Mouse (Mus musculus): Measurements from ENCODE around the gene Glce.

The Glce gene

DNA sequence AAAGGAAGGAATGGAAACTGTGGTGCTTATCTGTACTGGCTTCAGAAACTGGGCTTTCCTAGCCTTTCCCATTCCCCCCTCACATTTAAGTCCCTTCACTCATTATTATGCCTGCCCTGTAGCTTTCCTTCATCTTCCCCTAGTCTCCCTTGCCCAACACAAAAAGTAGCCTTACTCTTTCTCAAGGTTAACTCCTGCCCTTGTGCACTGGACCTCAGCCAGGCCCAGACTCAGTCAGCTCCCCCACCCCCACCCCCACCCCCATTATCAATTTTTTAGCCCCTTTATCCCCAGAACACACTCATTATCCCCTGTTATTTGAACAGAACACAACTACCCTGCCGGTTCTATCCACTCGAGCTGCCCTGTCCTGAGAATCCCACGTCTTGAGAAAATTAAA is 1.0 kb upstream of the Glce start:
- DNase-seq (ENCODE audit: low spot score in 2 of 2) = no peak

DNA sequence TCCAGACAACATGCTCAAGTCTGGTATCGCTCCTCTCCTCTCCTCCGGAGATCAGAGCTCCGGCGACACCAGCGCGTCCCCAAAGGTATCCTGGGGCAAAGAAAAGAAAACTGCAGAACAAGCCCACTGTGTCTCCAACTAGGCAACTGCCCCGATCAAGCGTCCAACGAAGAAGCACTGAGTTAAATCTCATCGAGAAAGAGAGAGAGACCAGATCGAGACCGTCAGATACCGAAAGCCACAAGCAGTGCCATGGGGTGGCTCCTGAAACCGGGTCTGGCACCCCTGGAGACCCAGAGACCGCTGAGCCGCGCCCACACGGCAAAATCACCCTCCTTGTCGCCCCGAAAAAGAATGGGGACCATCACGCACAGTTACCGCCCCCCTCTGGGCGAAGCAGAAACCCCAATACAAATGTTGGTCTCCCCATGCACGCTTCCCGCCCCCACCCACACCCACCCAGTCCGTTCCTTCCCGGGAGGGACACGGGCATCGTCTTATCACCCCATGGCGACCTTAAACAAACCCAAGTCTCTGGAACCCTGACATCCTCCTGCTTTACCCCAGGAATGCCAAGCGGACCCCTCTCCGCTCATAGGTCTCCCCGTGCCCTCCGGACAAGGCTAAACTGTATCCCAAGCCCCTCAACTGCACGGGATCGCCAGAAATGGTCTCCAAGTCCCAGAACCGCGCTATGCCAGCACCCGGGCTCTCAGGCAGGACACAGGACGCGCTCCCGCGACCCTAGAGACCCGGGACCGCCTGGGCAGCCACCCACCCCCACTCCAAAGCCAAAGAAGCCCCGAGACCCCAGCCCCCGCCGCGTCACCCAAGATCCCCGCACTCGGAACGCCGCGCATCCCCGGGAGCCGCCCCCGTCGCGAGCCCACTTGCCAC is 656 bp downstream of the Glce start:
- peak in 1 of 2 experiments; percentile 55 for DNase-seq (ENCODE audit: low spot score in 2 of 2)

DNA sequence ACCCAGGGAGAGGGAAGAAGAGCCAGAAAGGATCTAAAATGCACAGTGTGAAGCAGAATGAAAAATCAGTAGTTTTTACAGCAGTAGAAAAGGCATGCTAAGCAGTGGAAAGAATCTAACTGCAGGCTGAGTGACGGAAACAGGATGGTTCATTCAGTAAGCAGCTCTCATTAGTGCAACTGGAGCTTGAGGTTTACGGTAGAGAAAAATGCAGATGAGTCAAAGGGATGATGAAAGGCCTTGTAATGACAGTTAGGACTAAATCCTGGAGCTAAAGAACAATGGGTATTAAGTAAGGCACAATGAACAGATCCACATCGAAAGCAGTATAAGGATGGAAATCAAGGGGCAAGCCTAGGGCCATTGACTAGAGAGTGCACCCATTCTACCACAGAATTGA is 3.7 kb downstream of the Glce start:
- no peak for DNase-seq (ENCODE audit: low spot score in 2 of 2)

DNA sequence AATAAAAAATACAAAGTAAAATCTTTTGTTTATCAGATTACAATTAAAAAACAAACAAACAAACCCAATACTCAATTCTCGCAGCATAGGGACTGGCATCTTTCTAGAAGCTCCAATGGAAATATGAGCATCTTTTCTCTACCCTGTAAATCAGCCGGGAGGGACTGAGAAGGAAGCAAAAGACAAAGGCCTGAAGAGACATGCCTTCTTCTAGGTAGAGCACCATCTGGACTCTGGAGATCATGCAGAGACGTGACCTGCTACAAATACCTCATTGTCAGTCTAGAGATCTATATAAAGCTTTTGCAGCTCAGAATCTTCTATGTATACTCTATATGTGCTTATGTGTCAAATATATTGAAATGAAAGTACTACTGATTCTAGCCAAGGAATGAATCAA is 6.6 kb downstream of the Glce start:
- DNase-seq (ENCODE audit: low spot score in 2 of 2) = no peak

DNA sequence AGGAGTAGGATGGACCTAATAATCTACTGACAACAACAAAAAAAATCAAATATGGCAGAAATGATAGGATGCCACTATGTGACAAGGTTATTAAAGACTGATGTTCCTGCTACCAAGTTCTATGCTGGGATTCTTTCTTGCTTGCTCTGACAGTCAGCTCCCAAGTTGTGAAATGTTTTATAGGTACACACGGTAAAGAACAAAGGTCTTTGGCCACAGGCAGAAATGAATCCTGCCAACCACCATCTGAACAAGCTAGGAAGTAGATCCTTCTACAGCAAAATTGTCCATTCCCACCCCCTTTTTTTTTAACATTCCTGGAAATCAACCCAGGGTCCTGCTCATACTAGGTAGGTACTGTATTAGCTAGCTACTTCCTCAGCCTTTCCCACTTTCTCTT is 25.9 kb downstream of the Glce start:
- DNase-seq (ENCODE audit: low spot score in 2 of 2) = no peak

DNA sequence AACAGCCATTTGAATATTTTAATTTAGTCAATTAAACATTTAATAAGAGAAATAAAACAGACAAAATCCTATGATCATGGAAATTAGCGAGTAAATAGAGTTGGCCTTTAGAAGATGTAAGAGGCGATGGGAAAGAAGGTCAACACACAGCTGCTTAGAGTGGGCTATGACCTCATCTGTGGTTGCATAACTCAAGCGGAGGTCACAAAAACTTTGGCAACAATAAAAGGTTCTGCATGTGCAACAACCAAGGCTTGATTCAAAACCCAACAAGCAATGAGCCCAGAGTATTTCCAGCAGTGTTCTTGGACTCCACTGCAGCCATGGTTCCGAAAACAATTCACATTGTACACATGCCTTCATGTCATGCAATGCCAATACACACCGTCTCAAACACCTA is 30.9 kb downstream of the Glce start:
- DNase-seq (ENCODE audit: low spot score in 2 of 2) = no peak

DNA sequence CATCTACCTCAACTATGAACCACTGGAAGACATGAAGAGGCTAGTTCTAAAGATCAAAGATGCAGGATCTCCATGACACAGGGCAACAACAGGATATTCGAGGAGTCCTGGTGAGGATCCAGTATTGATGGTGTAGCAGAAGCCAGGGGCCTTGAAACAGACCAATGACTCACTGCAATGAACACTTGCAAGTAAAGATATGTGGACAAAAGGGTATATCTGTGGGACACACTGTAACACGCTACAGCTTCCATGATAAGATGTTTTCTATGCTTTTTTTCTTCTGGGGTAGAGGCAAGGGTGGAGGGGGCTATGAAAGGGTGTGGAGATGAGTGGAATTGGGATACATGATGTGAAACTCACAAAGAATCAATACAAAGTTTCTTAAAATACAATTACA is 36.9 kb downstream of the Glce start:
- no peak for DNase-seq (ENCODE audit: low spot score in 2 of 2)

DNA sequence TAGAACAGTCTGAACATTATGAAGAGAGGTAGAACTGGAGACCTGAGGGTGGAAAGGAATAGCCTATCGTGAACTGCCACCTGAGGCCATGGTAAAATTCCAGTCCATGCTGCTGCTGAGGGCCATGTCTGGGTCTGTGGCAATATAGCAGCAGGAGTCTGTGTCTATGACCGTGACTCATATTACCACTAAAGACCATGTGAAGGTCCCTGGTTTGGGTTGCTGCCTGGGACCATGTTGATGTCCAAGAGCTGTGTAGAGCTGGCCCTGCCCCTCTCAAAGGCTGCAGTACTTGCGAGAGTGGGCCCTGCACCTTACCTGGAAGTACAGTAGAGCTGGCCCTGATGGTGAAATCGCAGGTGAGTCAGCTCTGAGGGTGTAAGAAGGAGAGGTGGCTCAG is 37.6 kb downstream of the Glce start:
- no peak for DNase-seq (ENCODE audit: low spot score in 2 of 2)

DNA sequence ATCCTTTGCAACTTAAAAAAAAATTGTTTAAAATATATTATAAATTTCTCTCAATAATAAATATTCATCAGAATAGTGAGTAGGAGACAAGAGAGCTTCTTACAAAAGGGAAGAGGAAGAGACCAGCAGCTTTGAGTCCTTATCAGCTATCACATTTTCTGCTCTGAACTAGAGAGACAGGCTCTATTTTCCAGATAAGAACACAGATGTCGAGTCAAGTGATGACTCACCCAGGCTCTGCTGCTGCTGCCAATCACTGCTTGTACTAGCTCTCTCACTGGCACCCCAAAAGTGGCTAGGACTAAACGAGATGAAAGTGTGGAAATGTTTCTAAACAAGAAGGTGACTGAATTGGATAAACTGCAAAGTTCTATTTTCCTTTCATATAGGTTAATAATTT is 39.5 kb downstream of the Glce start:
- DNase-seq (ENCODE audit: low spot score in 2 of 2) = no peak

DNA sequence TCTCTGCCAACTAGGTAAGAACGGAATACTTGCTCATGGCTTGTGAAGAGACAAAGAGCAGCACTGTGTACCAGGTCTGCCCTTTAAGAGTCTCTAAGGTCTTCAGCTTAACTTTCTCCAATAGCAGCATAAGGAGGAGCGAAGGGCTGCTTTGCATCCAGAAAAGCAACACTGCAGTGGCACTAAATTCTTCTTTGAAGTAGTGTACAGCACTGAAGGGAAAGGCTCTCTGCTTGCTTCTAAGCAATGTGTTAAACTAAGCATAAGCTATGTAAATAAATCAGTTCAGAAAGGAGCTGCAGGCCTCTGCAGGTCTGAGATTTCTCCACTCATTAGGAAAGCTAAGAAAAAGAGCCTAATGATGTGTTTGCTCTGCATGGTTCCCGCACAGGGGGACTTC is 40.9 kb downstream of the Glce start:
- DNase-seq (ENCODE audit: low spot score in 2 of 2) = no peak

DNA sequence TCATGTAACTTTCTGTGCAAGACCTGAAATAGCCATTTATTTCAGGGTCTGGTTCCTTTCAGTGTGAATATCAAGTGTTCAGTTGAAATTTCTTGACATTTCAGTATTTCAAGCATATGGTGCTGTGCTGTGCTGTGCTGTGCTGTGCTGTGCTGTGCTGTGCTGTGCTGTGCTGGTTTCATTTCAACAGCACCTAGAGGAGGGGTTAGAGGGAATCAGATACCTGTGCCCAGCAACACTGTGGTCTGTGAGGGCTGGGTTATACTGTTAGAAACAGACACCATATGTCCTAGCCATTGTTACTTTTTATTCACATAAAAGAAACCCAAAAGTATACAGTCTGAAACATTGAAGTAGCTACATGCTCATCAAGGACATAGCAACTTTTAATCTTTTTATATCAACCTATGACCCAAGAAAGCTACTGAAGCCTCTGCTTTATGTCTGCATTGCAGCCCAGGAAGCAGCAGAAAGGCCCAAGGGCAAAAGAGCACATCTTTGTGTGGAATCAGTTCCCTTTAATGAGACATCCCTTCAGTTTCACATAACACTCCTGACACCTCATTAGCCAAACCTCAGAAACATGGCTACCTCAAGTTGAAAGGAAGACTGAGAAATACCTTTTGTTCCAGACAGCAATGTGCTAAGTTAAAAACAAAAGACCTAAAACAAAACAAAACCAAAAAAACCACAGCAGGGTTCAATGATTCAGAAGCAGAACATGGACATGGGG is 42.3 kb downstream of the Glce start:
- no peak for DNase-seq (ENCODE audit: low spot score in 2 of 2)

DNA sequence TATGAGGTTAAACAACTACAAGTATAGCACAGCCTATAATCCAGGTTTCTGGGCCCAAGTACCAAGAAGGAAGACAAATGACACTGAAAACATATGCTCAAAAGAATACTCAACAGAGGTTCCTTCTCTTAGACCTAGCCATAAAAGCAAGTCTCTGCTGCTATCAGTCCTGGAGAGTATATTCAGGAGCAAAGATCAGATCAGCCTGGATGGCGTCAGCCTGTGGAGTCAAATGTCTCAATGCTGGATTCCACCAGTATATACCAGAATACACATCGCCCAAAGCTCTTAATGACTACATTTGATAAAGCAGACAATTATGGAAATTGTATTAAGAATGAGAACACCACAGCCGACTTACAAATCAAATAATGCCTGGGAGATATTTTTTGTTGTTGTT is 60.2 kb downstream of the Glce start:
- no peak for DNase-seq (ENCODE audit: low spot score in 2 of 2)

DNA sequence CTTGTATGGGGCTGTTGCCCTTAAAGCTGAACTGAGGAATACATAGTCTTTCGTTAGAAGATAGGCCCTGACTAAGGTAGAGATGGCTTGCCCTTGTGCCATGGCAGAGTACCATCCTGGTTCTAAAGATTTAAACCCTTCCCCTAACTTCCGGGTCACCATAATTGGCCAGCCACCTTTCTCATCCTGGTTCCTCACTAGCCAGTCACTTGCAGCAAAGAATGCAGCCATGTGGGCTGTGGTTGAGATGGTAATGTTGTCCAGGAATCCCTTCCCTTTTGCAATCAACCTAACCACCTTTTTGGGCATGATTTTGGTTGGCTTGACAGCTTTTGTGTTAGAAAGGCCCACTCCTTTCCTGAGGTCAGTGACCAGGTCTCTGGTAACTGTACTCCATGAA is 62.0 kb downstream of the Glce start:
- no peak for DNase-seq (ENCODE audit: low spot score in 2 of 2)

DNA sequence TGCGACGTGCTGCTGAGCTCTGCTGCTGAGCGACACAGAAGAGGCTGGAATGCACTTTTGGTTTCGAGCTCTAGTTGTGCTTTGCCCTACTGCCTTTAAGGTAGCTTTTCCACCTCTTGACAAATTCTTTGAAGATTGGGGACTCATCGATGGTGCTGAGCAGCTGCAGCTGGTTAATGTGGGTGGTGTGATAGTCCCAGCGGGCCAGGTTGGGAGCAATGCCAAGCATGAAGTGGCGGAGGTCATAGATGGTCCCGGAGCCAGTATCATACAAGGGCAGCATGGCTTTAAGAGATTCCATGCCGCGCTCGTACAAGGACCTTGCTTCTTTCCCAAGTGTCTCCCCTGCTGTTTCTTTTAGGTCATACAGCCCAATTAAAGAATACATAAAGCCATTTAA is 62.5 kb downstream of the Glce start:
- DNase-seq (ENCODE audit: low spot score in 2 of 2) = no peak

DNA sequence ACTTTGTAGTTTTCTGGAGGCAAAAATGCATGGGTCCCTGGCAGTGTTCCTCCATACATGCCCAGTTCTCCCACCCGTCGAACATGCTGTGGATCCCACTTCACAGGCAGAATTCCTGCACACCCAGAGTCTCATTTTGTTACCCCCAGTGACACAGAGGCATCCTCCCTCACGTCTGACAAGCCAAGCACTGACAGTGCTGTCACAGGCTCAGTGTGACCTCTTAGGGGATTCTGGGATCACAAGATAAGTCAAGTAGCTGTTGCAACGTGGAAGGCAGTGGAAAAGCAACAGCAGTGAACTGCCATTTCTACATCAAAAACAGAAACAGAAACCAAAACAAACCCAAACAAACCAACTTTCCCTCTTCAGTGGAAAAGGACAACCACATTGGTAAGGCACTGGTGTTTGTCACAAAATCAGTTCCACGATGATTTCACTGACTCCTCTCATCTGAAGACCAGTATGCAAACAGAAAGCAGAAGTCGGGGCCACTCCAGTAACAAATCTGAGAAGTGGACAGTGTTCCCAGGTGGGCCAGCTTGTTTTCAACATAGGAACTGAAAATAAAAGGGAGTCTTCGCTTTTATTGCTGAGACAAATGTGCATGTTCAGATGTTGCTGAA is 64.5 kb downstream of the Glce start:
- DNase-seq (ENCODE audit: low spot score in 2 of 2) = no peak

DNA sequence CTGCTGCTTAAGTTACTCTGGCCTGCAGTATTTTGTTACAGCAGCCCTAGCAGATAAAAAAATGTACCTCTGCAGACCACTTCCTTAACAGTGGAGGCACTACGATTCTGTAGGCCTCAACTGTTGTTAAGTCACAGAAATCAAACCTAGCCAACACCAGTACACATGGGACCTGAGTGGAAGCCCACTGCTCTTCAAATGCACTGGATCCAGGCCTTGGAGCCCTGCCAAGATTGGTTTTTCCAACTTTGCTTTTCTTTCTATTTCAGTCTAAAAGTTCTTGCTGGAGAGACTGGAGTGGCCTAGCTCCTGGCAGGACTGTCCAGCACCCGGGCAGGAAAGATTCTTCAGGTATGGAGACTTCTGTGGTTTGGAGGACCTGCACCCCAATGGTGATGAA is 66.2 kb downstream of the Glce start:
- no peak for DNase-seq (ENCODE audit: low spot score in 2 of 2)

DNA sequence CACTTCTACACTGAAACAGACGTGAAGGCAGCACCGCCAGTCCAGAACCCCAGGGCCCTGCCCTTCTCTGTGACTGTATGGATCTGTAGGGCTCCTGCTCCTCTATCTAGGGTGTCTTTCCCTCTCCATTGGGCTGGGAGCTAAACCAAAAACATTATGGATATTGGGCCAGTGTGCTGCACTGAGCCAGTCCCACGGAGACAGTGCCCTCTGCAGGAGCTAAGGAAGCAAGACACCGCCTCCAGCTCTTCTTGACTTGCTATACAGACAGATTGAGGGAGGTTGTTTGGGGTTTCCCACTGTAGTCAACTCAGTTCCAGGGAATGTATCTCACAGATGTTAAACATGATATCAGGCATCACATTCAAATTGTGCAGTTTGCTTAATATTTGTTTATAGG is 71.7 kb downstream of the Glce start:
- DNase-seq (ENCODE audit: low spot score in 2 of 2) = no peak

DNA sequence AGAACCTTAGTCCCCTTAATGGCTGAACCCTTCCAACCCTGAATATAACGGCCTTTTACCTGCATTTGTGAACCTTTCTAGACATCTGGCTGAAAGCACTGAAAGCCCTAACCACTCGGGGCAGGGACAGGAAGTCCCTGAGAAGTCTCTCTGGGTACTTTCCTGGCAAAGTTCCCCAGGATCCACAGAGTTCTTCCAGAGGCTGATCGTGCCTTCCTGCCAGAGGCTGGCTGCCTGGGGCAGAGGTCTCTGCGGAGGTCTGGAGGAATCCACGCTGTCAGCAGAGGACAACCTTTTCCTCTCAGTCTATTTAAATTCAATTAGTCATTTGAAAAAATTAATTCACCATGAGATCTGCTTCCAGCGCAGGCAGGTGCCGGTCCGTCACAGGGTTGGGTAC is 73.3 kb downstream of the Glce start:
- no peak for DNase-seq (ENCODE audit: low spot score in 2 of 2)

DNA sequence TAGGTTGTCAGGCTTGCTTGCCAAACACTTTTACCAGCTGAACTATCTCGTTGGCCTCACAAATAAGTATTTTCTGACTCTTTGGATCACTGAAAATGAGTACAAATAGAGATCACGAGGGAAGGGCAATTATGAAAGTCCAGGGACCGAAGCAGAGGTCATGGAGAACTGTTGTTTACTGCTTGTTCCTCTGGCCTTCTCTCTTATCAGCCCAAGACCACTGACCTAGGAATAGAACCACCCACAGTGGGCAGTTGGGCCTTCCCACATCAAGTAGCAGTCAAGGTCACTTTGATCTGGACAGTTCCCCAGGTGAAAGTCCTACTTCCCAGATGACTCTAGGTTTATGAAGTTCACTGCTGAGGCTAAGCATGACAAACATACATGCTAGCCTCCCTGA is 80.3 kb downstream of the Glce start:
- DNase-seq (ENCODE audit: low spot score in 2 of 2) = no peak

DNA sequence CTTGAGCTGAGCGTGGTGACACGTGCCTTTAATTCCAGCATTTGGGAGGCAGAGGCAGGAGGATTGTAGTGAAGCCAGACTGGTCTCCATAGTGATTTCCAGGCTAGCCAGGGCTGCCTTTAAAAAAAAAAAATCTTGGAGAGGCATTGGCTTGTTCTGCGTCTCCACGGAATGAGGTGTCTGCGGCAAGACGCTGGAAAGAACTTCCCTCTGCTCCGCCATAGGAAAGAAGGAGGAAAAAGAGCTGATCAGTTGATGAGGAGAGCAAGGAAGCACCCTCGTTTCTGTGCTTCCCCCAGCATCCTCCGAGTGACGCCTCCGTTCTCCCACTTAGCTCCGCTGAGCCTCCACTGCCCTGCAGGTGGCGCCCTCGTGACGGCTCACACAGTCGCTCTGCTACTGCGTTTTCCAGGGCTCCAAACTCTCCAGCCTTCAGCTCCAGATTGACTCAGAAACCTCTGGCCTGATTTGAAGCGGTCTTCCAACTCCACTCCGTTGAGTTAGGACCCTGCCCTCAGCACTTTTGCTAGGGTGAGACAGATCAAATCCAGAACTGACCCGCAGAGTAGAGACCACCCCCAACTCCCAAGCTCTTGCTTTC is 82.3 kb downstream of the Glce start:
- DNase-seq (ENCODE audit: low spot score in 2 of 2) = peak; percentile 57 to 86

DNA sequence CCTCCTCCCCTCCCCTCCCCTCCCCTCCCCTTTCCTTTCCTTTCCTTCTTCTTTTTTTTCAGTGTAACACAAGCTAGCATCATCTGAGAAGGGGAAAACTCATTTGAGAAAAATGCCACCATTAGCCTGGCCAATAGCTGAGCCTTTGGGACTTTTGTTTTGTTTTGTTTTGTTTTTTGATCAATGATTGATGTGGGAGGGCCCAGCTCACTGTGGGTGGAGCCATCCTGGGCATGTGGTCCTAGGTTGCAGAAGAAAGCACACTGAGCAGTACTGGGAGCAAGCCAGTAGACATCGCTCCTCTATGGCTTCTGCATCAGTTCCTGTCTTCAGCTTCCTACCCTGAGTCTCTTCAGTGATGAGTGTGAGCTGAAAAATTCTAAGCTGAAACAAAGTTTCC is 86.6 kb downstream of the Glce start:
- no peak for DNase-seq (ENCODE audit: low spot score in 2 of 2)

DNA sequence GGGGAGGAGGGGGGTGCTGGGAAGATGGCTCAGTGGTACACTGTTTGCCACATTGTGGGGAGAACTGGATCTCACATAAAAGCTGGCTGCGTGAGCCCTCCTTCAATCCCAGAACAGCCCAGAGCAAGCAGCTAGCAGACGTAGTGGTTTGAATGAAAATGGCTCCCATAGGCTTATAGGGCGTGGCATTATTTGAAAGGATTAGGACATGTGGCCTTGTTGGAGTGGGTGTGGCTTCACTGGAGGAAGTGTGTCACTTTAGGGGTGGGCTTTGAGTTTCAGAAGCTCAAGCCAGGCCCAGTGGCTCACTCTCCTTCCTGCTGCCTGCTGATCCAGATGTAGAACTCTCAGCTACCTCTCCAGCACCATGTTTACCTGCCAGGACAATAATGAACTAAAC is 90.2 kb downstream of the Glce start:
- no peak for DNase-seq (ENCODE audit: low spot score in 2 of 2)

DNA sequence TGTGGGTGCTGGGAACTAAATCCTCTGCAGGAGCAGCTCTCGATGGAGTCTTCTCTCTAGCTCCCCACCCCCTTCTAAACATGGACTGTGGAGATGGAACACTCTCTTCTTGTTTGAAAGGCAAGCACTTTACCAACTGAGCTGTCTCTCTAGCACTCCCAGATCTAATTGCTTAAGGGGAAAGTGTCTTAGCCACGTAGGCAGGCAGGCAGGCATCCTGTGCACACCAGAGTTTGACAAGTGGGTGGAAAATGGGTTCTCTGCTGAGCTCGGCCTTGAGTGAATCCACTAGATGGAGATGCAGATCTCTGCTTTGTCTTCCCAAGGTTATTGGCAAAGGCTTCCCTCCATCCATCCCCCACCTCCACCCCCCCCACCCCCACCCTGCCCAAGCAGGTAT is 94.4 kb downstream of the Glce start:
- DNase-seq (ENCODE audit: low spot score in 2 of 2) = no peak
